Mouse (Mus musculus): ENCODE measurements around the gene Derl3.

DNA sequence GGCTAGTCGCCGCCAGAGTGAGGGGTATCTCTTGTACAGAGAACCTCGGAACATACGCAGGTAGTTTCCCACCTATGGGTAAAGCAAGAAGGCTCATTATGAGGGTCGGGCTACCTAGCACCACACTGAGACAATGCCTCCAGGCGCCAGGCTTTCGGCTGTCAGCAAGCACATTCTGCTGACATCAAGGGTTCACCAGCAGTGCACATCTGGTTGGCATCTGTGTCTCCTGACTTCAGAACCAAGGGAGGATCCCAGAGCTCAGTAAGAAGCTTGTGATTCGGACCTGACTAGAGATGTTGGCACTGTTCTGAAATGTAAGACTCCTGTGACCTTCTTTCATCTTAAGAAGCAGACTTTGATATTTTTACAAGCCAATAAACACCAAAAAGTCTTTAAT, 23.6 kb downstream of the Derl3 start:
- no peak for TF ChIP-seq POLR2A (IDR thresholded peaks at IDR 0.05; ENCODE audit: borderline replicate concordance, extremely low read depth, insufficient read depth, insufficient read length, poor library complexity, severe bottlenecking)
- no peak for TF ChIP-seq CTCF (IDR thresholded peaks at IDR 0.05; ENCODE audit: borderline replicate concordance, extremely low read depth, insufficient read depth, insufficient read length)
